Mouse (Mus musculus) heart, embryonic 11.5 days (tissue): ENCODE data around the gene Morn3. TPM values are rescaled to one million over a fixed set of nuclear protein-coding genes. Genes with fewer than 3 reads are reported as not detected.
A peak's percentile ranks its signal among the peaks of the same experiment; 100 is the strongest.

ENCODE experiments used
- ATAC-seq: fragments of 200-750 bp; cut with Nextera tagmentation; replicated peaks from 2 replicates; pipeline ENCODE4 v1.8.0; 2017; ENCODE audit warnings: moderate library complexity; ENCODE audit not compliant: insufficient number of reproducible peaks, low FRiP score, low TSS enrichment
- H3K27ac ChIP-seq: fragments of 300-500 bp; sonication (generic); 2 replicates; pipeline ENCODE4 v1.5.1; 2014; ENCODE audit warnings: mild to moderate bottlenecking, low read depth, low read length
- H3K27me3 ChIP-seq: fragments of 300-500 bp; sonication (generic); 2 replicates; pipeline ENCODE4 v1.6.1; 2014; ENCODE audit warnings: mild to moderate bottlenecking, low read length, mixed read lengths; ENCODE audit not compliant: control insufficient read depth, insufficient read depth
- H3K36me3 ChIP-seq: fragments of 300-500 bp; sonication (generic); 2 replicates; pipeline ENCODE4 v1.6.1; 2014; ENCODE audit warnings: mild to moderate bottlenecking, low read length, moderate library complexity, mixed read lengths; ENCODE audit not compliant: control insufficient read depth, insufficient read depth
- H3K4me1 ChIP-seq: fragments of 300-500 bp; sonication (generic); 2 replicates; pipeline ENCODE4 v1.6.1; 2014; ENCODE audit warnings: low read length; ENCODE audit not compliant: control insufficient read depth, insufficient read depth
- H3K4me2 ChIP-seq: fragments of 300-500 bp; sonication (generic); 2 replicates; pipeline ENCODE4 v1.6.1; 2014; ENCODE audit warnings: mild to moderate bottlenecking, moderate library complexity
- H3K4me3 ChIP-seq: fragments of 300-500 bp; sonication (generic); 2 replicates; pipeline ENCODE4 v1.5.1; 2014; ENCODE audit warnings: low read depth, low read length
- H3K9ac ChIP-seq: fragments of 300-500 bp; sonication (generic); 2 replicates; pipeline ENCODE4 v1.6.1; 2014; ENCODE audit warnings: mild to moderate bottlenecking, low read depth, low read length, moderate library complexity
- H3K9me3 ChIP-seq: fragments of 300-500 bp; sonication (generic); replicated peaks from 2 replicates; pipeline ENCODE4 v1.6.1; 2016; ENCODE audit warnings: low read length; ENCODE audit not compliant: control insufficient read depth
- WGBS: fragments of 180-500 bp; shearing (Covaris S2); extraction: QIAGEN DNeasy Blood & Tissue Kit; methylation state at CpG from one replicate; pipeline ENCODE4 v1.1.7; 2014; ENCODE audit not compliant: insufficient replicate concordance; 5-methylcytosine and 5-hydroxymethylcytosine counted together
- polyA plus RNA-seq: library from polyadenylated mRNA; unstranded; fragments of >200 nt; fragmentation: Nextera tagmentation; extraction: Ambion mirVana; gene quantifications from 2 replicates; pipeline ENCODE4 v1.2.1, GENCODE M21; 2014

The Morn3 gene
- polyA plus RNA-seq, 1 experiment from 2014 or later = 0.69 TPM

DNA sequence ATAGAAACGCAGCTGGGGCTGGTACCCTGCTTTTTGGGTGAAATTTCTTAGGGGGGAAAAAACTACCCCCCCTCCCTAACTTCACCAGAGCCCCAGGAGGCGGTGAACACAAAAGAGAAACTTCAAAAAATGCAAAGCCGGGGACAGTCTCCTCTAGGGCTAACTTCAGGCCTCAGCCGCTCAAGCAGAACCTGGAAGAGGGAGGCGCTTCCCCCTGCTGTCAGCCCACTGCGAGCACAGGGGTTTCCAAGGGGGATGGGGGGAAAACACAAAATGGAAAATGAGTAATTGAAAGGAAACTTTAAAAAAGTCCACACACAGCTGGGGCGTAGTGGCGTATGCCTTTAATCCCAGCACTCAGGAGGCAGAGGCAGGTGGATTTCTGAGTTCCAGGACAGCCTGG lies 60.7 kb downstream of the Morn3 start:
- Histone ChIP-seq H3K4me2 (peak overlapping the region; percentile 16), H3K9me3 (no peaks in the 10 kb centered on the region), H3K27ac (no peak overlapping the region), H3K4me3 (no peak overlapping the region), H3K27me3 (no peaks in the 10 kb centered on the region), H3K4me1 (peaks cover 30% of the 10 kb centered on the region), H3K36me3 (no peaks in the 10 kb centered on the region), H3K9ac (no peak overlapping the region; the same call in 1 of the 2 replicates)
- ATAC-seq = no peak
- 35% methylated on average over 8 of the region's 8 CpGs for WGBS

Other genes starting within 250 kb of the Morn3 start
- 354 and 366 TPM in 2 replicates for gene Anapc5, start 225.7 kb downstream of the Morn3 start, polyA plus RNA-seq
- gene Rnf34, start 197.0 kb downstream of the Morn3 start, polyA plus RNA-seq = 32.4 and 36.0 TPM in 2 replicates
- gene Kdm2b, start 57.2 kb downstream of the Morn3 start, polyA plus RNA-seq = 26.5 and 28.8 TPM in 2 replicates
- gene Orai1, start 31.9 kb downstream of the Morn3 start, polyA plus RNA-seq = 12.5 and 15.1 TPM in 2 replicates
- 9.6 and 11.4 TPM in 2 replicates for gene Tmem120b, start 21.4 kb upstream of the Morn3 start, polyA plus RNA-seq
- 1.4 and 1.7 TPM in 2 replicates for gene Rhof, start 85.7 kb upstream of the Morn3 start, polyA plus RNA-seq
- 6.4 and 8.0 TPM in 2 replicates for gene Setd1b, start 95.2 kb upstream of the Morn3 start, polyA plus RNA-seq
- gene Psmd9, start 122.4 kb upstream of the Morn3 start, polyA plus RNA-seq = 59.5 and 66.7 TPM in 2 replicates
- gene Hpd, start 135.7 kb upstream of the Morn3 start, polyA plus RNA-seq = not detected in 2 replicates
- gene Wdr66, start 205.1 kb upstream of the Morn3 start, polyA plus RNA-seq = 0.32 and 0.64 TPM in 2 replicates